9 mouse cellular contexts compared by ENCODE assay signal in the genomic region with DNA sequence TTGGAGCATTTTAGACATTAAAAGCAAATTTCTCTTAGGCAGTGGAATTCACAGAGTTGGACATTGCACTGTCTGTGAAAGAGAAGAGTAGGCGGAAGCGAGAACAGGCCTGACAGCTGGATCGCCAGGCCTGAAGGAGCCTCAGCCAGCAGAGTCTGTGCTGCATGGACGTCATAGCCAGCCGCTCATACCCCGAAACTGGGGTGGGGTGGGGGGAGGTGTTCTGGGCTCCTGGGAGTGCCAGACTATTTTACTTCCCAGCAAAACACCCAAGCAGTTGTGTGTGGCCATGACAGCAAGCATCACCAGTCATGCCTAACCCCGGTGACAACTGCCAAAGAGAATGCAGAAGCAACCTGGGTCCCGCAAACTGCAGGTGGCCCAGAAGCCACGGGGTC. TPM values are rescaled to one million over a fixed set of nuclear protein-coding genes. Genes with fewer than 3 reads are reported as not detected.
DNase-seq lines count a peak whose midpoint lies in the region; ATAC-seq lines count a peak whose summit lies in the region.
"Had no signal": no experiment of that assay in that cellular context is flagged by ENCODE, and none has a peak within 500 bp of the region (broad histone marks: within the 10 kb centered on the region; RNA-seq: fewer than 3 reads in every experiment).

No protein-coding gene starts in this region.

- H3K36me3 ChIP-seq in heart, embryonic 15.5 days, result no peaks in the 10 kb centered on the region

- H3K4me3 ChIP-seq in heart, embryonic 15.5 days, result no peak overlapping the region

- H3K27ac ChIP-seq in heart, embryonic 15.5 days, result peak overlapping the region; percentile 17; the same call in 1 of the 2 replicates
- H3K27ac ChIP-seq: macrophage had no signal

- WGBS in heart, embryonic 15.5 days, result 62% methylated on average over 9 of the region's 9 CpGs

- DNase-seq in right cerebral cortex, adult 18-20 months, result peak; percentile 82
- no peak for DNase-seq in right cerebral cortex, postnatal 4 days
- peak; percentile 71 for DNase-seq in lung, postnatal 10 days
- DNase-seq in ovary, postnatal 14 days (ENCODE audit: low spot score), result no peak
- no peak for DNase-seq in thymus, postnatal 36 days
- DNase-seq in cerebellum, adult 9-11 months, result no peak
- DNase-seq: adrenal gland, postnatal 36 days had no signal

- no peaks in the 10 kb centered on the region for H3K27me3 ChIP-seq in heart, embryonic 15.5 days

- no peak for ATAC-seq in heart, embryonic 15.5 days (replicated peaks; ENCODE audit: insufficient number of reproducible peaks, insufficient read depth, low FRiP score, low read depth)

- H3K9me3 ChIP-seq in heart, embryonic 15.5 days (replicated peaks), result no peaks in the 10 kb centered on the region

- H3K4me1 ChIP-seq in heart, embryonic 15.5 days (replicated peaks), result peaks cover 2% of the 10 kb centered on the region; the same call in 1 of the 2 replicates

- no peak overlapping the region for H3K4me2 ChIP-seq in heart, embryonic 15.5 days

- no peak overlapping the region for H3K9ac ChIP-seq in heart, embryonic 15.5 days

RNA-seq across cellular contexts. Expression of a gene that starts 16.9 kb away (rescaled TPM):
- polyA plus RNA-seq in heart, embryonic 15.5 days (2015; fragmentation: Nextera tagmentation; extraction: Ambion mirVana), result 12.4 and 15.4 TPM in 2 replicates

Comparison
In these comparisons a context has a peak if more than half of its experiments do, and no peak if none do; other contexts are left out.
1. DNase-seq: peak in right cerebral cortex, adult 18-20 months (single experiment) and lung, postnatal 10 days (single experiment); none in right cerebral cortex, postnatal 4 days (single experiment), ovary, postnatal 14 days (single experiment), thymus, postnatal 36 days (0 of 2) and cerebellum, adult 9-11 months (single experiment).